Mouse (Mus musculus) limb, embryonic 15.5 days (tissue): ENCODE data around the gene Strn3. TPM values are rescaled to one million over a fixed set of nuclear protein-coding genes. Genes with fewer than 3 reads are reported as not detected.
A peak's percentile ranks its signal among the peaks of the same experiment; 100 is the strongest.
"Not testable (repeated sequence)": the region's sequence is repeated elsewhere in the genome, so short reads cannot be mapped to it uniquely, and the experiment has no call there.

Experiments
- ATAC-seq: fragments of 200-750 bp; cut with Nextera tagmentation; 2 replicates; pipeline ENCODE4 v1.8.0; 2017; ENCODE audit warnings: low read depth, moderate TSS enrichment; ENCODE audit not compliant: insufficient number of reproducible peaks, low FRiP score, low TSS enrichment
- H3K27ac ChIP-seq: fragments of 300-500 bp; sonication (generic); 2 replicates; pipeline ENCODE4 v1.5.1; 2015; ENCODE audit warnings: moderate library complexity, mild to moderate bottlenecking, inconsistent platforms
- H3K27me3 ChIP-seq: fragments of 300-500 bp; sonication (generic); 2 replicates; pipeline ENCODE4 v1.6.1; 2015; ENCODE audit warnings: inconsistent platforms
- H3K36me3 ChIP-seq: fragments of 300-500 bp; sonication (generic); 2 replicates; pipeline ENCODE4 v1.6.1; 2015; ENCODE audit warnings: inconsistent platforms
- H3K4me1 ChIP-seq: fragments of 300-500 bp; sonication (generic); 2 replicates; pipeline ENCODE4 v1.6.1; 2015; ENCODE audit warnings: inconsistent platforms
- H3K4me2 ChIP-seq: fragments of 300-500 bp; sonication (generic); 2 replicates; pipeline ENCODE4 v1.6.1; 2015; ENCODE audit warnings: mild to moderate bottlenecking, inconsistent platforms
- H3K4me3 ChIP-seq: fragments of 300-500 bp; sonication (generic); 2 replicates; pipeline ENCODE4 v1.5.1; 2015; ENCODE audit warnings: mild to moderate bottlenecking, inconsistent platforms
- H3K9ac ChIP-seq: fragments of 300-500 bp; sonication (generic); 2 replicates; pipeline ENCODE4 v1.6.1; 2015; ENCODE audit warnings: inconsistent platforms
- H3K9me3 ChIP-seq: fragments of 300-500 bp; sonication (generic); 2 replicates; pipeline ENCODE4 v1.6.1; 2016; ENCODE audit warnings: inconsistent platforms
- WGBS: fragments of 180-500 bp; shearing (Covaris S2); methylation state at CpG from one replicate; pipeline ENCODE4 v1.1.7; 2015; 5-methylcytosine and 5-hydroxymethylcytosine counted together
- polyA plus RNA-seq: library from polyadenylated mRNA; unstranded; fragments of >200 nt; fragmentation: Nextera tagmentation; extraction: Ambion mirVana; gene quantifications from 2 replicates; pipeline ENCODE4 v1.2.1, GENCODE M21; 2015

Strn3 gene
- polyA plus RNA-seq, 1 experiment from 2014 or later = 47.1 TPM

DNA sequence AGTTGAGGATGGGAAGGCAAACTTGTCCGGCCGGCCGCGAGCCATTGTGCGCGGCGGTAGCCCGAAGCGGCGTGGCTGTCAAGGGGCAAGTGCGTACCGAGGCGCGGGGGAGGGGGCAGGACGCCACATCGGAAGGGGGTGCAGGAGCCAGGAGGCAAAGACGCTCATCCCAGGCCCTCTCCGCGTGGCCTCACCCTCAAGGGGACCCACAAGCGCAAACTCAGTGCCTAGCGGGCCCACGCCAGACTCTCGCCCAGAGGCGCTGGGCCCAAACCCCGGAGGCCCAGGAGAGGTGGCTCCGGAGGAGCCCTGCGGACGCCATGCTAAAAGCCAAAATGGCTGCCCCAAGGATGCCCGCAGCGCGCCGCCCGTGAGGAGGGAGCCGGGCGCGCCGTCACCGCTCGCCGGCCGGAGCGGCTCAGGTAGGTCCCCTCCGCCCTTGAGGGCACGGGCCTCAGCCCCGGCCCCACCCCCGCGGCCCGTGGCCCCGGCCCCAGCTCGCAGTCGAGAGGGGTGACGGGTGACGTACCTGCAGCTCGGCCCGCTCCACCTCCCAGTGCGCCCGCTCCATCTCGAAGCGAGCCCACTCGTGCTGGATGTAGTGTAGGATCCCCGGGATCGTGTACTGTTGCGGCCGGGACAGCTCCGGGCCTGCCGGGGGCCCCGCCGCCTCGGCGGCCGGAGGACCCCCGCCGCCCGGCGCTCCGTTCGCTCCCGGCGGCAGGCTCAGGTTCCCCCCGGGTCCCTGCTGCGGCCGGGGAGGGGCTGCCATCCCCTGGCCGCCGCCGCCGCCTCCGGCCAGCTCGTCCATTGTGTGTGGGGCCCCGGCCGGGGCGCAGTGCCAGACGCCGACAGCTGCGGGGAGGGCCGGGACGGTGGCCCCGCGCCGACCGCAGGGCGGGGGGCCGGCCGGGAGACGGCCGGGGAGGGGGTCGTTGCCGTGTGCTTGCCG is 528 bp downstream of the Strn3 start, which contains the start of gene Ap4s1:
Ap4s1 (plus strand) TSS at position 141 of the 952 bp plus-strand sequence.
- under 1% methylated on average over 89 of the region's 108 CpGs for WGBS

DNA sequence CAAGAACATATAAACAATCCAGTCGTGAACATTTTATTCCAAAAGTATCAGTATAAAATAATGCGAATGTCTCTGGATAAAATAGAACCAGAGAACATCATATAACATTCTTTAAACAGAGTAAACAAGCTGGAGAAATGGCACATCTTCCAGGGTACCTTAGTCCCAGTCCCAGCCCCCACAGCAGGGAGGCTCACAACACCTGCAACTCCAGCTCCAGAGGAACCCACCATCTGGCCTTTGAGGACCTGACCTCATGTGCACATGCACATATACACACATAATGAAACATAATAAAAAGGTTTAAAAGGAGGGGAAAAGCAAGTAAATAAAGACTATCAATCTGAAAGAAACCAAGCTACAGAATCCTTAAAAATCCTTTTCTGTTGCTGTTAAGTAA is 3.2 kb downstream of the Strn3 start:
- H3K9me3 ChIP-seq = no peaks in the 10 kb centered on the region
- H3K36me3 ChIP-seq = no peaks in the 10 kb centered on the region
- no peak for ATAC-seq
- H3K27ac ChIP-seq = no peak overlapping the region
- H3K4me3 ChIP-seq = no peak overlapping the region
- no peak overlapping the region for H3K4me2 ChIP-seq
- WGBS = 89% methylated on average over 2 of the region's 2 CpGs
- H3K27me3 ChIP-seq = no peaks in the 10 kb centered on the region
- no peak overlapping the region for H3K9ac ChIP-seq
- H3K4me1 ChIP-seq = 0 out of 2 replicates have a peak, but pooled peaks cover 5% of the 10 kb centered on the region

More for the DNA sequence above, 528 bp downstream of the Strn3 start, which contains the start of gene Ap4s1:
- peak within 1 kb of the TSS; percentile 45 for H3K4me2 ChIP-seq
- 0 out of 2 replicates have a peak, but pooled peaks cover 5% of the 10 kb centered on the region for H3K4me1 ChIP-seq
- H3K9me3 ChIP-seq = no peaks in the 10 kb centered on the region
- ATAC-seq = peak; percentile 74
- H3K4me3 ChIP-seq = peak within 1 kb of the TSS; percentile 85
- peak within 1 kb of the TSS; percentile 99 for H3K9ac ChIP-seq
- H3K27me3 ChIP-seq = no peaks in the 10 kb centered on the region
- H3K27ac ChIP-seq = peak within 1 kb of the TSS; percentile 100
- H3K36me3 ChIP-seq = no peaks in the 10 kb centered on the region

DNA sequence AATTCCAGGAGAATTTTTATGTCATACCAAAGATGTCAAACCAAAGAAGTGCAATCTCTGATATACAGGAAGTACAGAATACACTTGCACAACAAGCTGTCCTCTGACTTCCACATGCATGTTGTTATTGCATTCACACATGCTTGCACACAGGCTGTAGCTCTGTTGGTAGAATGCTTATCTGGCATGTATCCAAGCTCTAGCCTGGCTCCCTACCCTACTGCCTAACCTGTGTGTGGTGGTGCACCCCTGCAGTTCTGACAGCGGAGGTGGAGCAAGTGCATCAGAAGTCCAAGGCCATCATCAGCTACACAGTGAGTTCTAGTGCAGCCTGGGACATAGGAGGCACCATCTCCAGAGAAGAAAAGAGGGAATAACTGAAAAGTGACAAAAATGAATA is 12.9 kb downstream of the Strn3 start:
- Histone ChIP-seq H3K9ac (no peak overlapping the region), H3K36me3 (no peaks in the 10 kb centered on the region), H3K27me3 (no peaks in the 10 kb centered on the region), H3K4me3 (no peak overlapping the region), H3K27ac (no peak overlapping the region), H3K4me2 (no peak overlapping the region), H3K4me1 (peaks cover 3% of the 10 kb centered on the region; the same call in 1 of the 2 replicates), H3K9me3 (no peaks in the 10 kb centered on the region)
- no peak for ATAC-seq
- 85% methylated on average over 1 of the region's 1 CpGs for WGBS

DNA sequence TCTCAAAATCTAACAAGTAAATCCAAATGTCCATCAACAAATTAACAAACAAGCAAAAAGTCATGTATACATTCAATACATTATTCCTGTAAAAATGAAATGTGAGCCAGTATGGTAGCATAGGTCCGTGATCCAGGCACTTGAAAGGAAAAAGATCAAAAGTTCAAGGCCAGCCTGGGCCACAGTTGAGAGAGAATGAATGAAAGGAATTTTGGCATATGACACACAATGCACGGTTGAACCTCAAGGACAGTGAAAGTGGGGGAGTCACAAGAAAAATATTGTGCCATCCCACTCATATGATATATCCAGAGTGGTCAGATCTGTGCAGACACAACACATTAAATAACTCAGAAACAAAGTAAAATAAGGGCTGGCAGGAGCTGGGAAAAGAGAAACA is 15.3 kb downstream of the Strn3 start:
- no peak overlapping the region for H3K4me2 ChIP-seq
- H3K27me3 ChIP-seq = no peaks in the 10 kb centered on the region
- ATAC-seq = no peak
- no peak overlapping the region for H3K4me3 ChIP-seq
- 63% methylated on average over 2 of the region's 2 CpGs for WGBS
- no peaks in the 10 kb centered on the region for H3K9me3 ChIP-seq
- no peaks in the 10 kb centered on the region for H3K36me3 ChIP-seq
- H3K27ac ChIP-seq = no peak overlapping the region
- H3K9ac ChIP-seq = no peak overlapping the region
- peaks cover 19% of the 10 kb centered on the region for H3K4me1 ChIP-seq

DNA sequence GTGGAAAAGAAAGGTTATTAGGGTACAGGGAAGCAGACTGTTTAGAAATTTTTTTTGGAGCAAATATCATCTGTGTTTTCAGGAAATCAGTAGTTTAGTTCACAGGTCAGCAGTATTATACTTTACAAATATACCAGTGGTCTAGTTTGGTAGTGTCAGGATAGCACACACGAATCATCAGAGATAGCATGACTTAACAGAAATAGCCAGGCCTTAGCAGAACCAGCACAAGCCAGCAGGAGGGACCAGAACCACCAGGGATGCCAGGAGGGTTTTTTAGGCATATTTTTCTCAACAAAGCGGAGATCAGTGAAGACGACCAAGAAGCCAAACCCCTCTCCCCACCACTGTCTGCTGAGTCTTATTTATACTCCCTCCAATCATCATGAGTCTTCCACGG is 18.4 kb downstream of the Strn3 start:
- Histone ChIP-seq H3K4me1 (peaks cover 20% of the 10 kb centered on the region), H3K36me3 (no peaks in the 10 kb centered on the region), H3K9me3 (no peaks in the 10 kb centered on the region), H3K4me3 (no peak overlapping the region), H3K9ac (no peak overlapping the region), H3K4me2 (no peak overlapping the region), H3K27me3 (no peaks in the 10 kb centered on the region), H3K27ac (no peak overlapping the region; the same call in 1 of the 2 replicates)
- no peak for ATAC-seq
- WGBS = 59% methylated on average over 4 of the region's 4 CpGs

DNA sequence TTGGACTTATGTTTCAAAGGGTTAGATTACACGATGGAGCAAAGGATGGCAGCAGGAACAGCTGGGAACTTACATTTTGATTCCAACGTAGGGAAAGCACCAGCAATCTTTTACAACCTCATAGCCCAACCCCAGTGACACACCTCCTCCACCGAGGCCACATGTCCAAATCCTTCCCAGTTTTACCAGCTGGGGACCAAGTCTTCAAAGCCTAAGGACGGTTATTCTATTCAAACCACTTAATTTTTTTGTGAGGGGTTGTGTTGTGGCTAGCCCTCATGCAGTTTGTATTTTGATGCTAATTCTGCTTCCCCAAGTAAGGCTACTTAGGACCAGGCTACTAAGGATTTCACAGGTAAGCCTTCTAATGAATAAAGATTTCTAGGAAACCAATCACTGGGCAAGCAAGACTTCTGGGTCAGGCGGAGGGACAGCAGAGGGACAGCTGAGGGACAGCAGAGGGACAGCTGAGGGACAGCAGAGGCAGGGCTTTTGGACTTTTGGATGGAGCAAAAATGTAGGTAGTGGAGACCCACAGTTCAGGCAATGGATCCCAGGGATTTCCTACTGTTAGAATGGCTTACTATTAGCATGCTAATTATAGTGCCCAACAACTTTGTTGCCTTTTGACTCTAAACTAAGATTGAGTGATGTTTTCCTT is 20.3 kb downstream of the Strn3 start:
- Histone ChIP-seq H3K4me2 (no peak overlapping the region), H3K36me3 (no peaks in the 10 kb centered on the region), H3K4me1 (peaks cover 20% of the 10 kb centered on the region), H3K27me3 (no peaks in the 10 kb centered on the region), H3K9me3 (no peaks in the 10 kb centered on the region), H3K4me3 (no peak overlapping the region), H3K27ac (no peak overlapping the region), H3K9ac (no peak overlapping the region)
- WGBS = 34% methylated on average over 5 of the region's 5 CpGs
- no peak for ATAC-seq

DNA sequence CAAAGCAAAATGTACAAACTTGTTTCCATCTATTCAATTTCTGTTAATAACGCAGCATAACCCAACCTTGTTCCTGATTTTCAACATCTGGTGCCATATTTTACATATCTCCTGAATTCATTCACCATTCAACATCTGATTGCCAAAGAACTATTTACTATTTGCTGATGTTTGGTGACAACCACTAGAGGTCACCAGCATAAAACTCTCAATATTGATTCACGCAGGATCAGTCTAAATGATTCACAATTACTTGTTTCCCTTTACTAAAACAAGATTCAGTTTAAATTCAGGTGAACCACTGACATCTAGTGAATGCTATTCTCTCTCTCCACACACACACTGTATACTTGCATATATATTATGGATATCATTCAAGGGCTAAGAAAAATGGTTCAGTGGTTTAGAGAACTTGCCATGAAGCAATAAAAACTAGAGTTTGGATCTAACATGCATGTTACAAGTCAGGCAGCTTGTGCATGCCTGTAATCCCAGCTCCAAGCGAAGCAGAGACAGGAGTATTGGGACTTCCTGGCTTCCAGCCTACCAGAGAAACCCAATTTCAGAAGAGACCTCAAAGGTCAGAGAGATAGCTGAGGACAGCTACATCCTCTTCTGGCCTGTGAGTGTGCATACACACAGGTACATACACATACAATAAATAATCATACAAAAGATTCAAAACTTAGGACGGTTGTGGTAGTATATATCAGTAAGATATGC is 24.8 kb downstream of the Strn3 start:
- 67% methylated on average over 4 of the region's 4 CpGs for WGBS

DNA sequence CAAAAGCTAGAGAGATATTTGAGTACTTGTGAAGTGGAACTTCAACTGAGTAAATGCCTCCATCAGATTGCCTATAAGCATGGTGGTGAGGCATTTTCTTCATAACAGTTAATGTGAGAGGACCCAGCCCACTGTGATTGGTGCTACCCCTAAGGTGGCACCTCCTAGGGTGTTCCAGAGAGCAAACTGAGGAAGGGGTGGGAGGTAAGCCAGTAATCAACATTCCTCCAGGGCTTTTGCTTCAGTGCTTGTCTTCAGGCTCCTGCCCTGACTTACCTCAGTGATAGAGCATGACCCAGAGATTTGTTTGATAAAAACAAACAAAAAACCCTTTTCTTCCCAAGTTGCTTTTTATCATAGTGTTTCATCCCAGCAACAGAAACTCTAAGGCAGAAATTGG is 27.8 kb downstream of the Strn3 start:
- no peak for ATAC-seq
- Histone ChIP-seq H3K36me3 (no peaks in the 10 kb centered on the region), H3K4me3 (no peak overlapping the region)

More for the DNA sequence above, 24.8 kb downstream of the Strn3 start:
- no peak overlapping the region for H3K27ac ChIP-seq
- no peaks in the 10 kb centered on the region for H3K36me3 ChIP-seq
- peaks cover 8% of the 10 kb centered on the region for H3K4me1 ChIP-seq
- no peak overlapping the region for H3K4me2 ChIP-seq
- H3K9me3 ChIP-seq = no peaks in the 10 kb centered on the region
- H3K27me3 ChIP-seq = no peaks in the 10 kb centered on the region
- H3K9ac ChIP-seq = no peak overlapping the region
- no peak overlapping the region for H3K4me3 ChIP-seq
- ATAC-seq = no peak

DNA sequence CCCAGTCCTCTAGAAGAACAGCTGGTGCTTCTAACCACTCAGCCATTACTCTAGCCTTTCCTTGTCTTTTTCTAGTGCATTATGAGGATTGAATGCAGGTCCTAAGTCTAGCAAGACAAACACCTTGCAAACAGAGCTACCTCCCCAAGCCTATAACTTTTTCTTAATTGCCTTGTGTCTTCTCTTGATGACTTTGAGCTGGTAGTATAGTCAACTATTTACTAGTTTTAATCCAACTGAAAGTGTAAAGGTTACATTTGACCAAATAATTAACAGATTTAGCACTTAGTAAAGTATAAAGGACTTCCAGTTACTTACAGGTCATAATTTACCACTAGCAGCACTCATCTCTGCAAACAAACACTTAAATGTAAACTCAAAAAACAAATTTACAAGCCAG is 28.7 kb downstream of the Strn3 start:
- H3K4me3 ChIP-seq = no peak overlapping the region
- no peaks in the 10 kb centered on the region for H3K36me3 ChIP-seq
- H3K27me3 ChIP-seq = no peaks in the 10 kb centered on the region
- H3K4me1 ChIP-seq = no peaks in the 10 kb centered on the region; the same call in none of the 2 replicates
- H3K9me3 ChIP-seq = no peaks in the 10 kb centered on the region
- H3K9ac ChIP-seq = no peak overlapping the region
- ATAC-seq = no peak
- H3K4me2 ChIP-seq = no peak overlapping the region
- no peak overlapping the region for H3K27ac ChIP-seq

More for the DNA sequence above, 27.8 kb downstream of the Strn3 start:
- no peak overlapping the region for H3K9ac ChIP-seq
- no peaks in the 10 kb centered on the region; the same call in none of the 2 replicates for H3K4me1 ChIP-seq
- no peaks in the 10 kb centered on the region for H3K27me3 ChIP-seq
- H3K4me2 ChIP-seq = no peak overlapping the region
- no peaks in the 10 kb centered on the region for H3K9me3 ChIP-seq
- no peak overlapping the region for H3K27ac ChIP-seq

DNA sequence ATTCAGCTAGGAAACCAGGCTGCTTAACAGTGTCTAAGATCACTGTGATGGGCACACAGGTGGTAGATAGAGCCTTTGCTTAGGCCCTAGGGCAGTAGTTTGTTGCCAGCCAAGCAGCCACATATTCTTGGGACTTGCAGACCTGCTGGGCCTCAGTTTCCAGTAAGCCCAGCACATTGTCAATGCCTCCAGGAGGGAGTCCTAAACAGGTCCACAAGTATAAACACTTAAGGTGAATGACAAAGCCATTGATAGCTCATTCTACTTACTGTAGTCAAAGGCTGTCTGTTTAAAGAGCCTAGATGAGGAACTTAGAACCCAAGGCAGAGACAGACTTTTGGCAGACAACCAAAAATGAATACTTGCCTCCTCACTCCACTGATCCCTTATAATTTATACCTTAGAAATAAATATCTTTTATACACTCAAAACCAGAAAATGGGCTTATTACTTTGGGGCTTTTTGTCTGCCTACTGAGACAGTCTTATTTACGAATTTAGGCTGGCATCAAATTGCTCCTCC is 35.7 kb downstream of the Strn3 start:
- no peaks in the 10 kb centered on the region for H3K27me3 ChIP-seq
- ATAC-seq = no peak
- no peak overlapping the region for H3K4me3 ChIP-seq
- H3K27ac ChIP-seq = no peak overlapping the region
- H3K4me1 ChIP-seq = no peaks in the 10 kb centered on the region
- H3K9me3 ChIP-seq = no peaks in the 10 kb centered on the region
- no peak overlapping the region for H3K9ac ChIP-seq
- peaks cover 10% of the 10 kb centered on the region; the same call in 1 of the 2 replicates for H3K36me3 ChIP-seq
- WGBS = 78% methylated on average over 1 of the region's 1 CpGs
- no peak overlapping the region for H3K4me2 ChIP-seq

DNA sequence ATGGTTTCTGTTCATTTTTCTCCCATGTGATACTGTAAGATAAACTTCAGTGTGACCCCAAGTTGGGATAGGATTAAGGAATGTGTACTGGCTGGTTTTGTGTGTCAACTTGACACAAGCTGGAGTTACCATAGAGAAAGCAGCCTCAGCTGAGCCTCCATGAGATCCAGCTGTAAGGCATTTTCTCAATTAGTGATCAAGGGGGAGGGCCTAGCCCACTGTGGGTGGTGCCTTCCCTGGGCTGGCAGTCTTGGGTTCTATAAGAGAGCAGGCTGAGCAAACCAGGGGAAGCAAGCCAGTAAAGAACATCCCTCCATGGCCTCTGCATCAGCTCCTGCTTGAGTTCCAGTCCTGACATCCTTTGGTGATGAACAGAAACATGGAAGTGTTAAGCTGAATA is 42.3 kb downstream of the Strn3 start:
- H3K9me3 ChIP-seq, H3K27me3 ChIP-seq, H3K9ac ChIP-seq, H3K4me1 ChIP-seq, H3K4me3 ChIP-seq, H3K4me2 ChIP-seq, H3K27ac ChIP-seq, ATAC-seq: not testable (repeated sequence)
- H3K36me3 ChIP-seq = peaks cover 19% of the 10 kb centered on the region; the same call in 1 of the 2 replicates
